In the genomic region with DNA sequence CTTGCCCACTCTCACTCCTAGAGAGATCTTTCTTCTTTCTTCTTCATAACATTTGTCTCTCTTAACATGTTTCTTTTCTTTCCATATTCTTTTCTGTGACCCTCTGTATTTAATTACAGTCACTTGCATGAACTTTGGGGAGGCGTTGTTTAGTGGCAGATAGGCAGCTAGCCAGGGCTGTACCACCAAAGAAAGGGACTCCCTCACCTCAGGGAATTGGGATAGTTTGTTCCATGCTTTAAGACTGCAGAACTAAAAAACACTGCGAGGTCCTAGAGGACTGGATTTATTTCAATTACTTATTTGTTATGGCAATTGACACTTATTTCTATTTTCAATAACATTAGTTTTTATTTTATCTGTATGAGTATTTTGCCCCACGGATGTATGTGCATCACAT, we compare ENCODE assay signal across 20 mouse cellular contexts. TPM values are rescaled to one million over a fixed set of nuclear protein-coding genes. Genes with fewer than 3 reads are reported as not detected.
DNase-seq lines count a peak whose midpoint lies in the region; ATAC-seq and TF ChIP-seq lines count a peak whose summit lies in the region.
"Had no signal": no experiment of that assay in that cellular context is flagged by ENCODE, and none has a peak within 500 bp of the region (broad histone marks: within the 10 kb centered on the region; RNA-seq: fewer than 3 reads in every experiment).

No protein-coding gene starts in this region.

- H3K4me1 ChIP-seq in heart, adult 2 months (ENCODE audit: control insufficient read depth, insufficient read depth, low read length), result no peaks in the 10 kb centered on the region
- peaks cover 4 to 9% of the 10 kb centered on the region in 2 experiments; a peak in 3 of 4 replicates for H3K4me1 ChIP-seq in MEL (ENCODE audit: control insufficient read depth in 1 of 2, insufficient read depth in 2 of 2, low read length in 2 of 2)

- DNase-seq in heart, adult 11 months, result peak; percentile 56
- no peak for DNase-seq in heart, adult 2 months
- DNase-seq in MEL (ENCODE audit: low read depth, low spot score), result peak; percentile 53
- DNase-seq: adrenal gland, adult 2 months; adrenal gland, adult 8-10 months; adrenal gland, postnatal 10 days; adrenal gland, postnatal 14 days; adrenal gland, postnatal 25 days; adrenal gland, postnatal 36 days; cerebellum, adult 11 months; cerebellum, adult 11-12 months; cerebellum, adult 18-20 months; cerebellum, adult 2 months had no signal

- no peak overlapping the region for H3K4me3 ChIP-seq in heart, adult 2 months
- H3K4me3 ChIP-seq in MEL (ENCODE audit: control insufficient read depth in 1 of 2, insufficient read depth in 1 of 2, low read depth in 2 of 2, low read length in 2 of 2), result no peak overlapping the region

- H3K27ac ChIP-seq in heart, adult 2 months, result no peak overlapping the region
- H3K27ac ChIP-seq in MEL (ENCODE audit: control insufficient read depth, low read depth, low read length), result no peak overlapping the region

- TF ChIP-seq CTCF in heart, adult 2 months (IDR thresholded peaks at IDR 0.05), result no peak
- TF ChIP-seq CTCF in MEL (IDR thresholded peaks at IDR 0.05 in 2 of 3, conservative IDR thresholded peaks at IDR 0.05 in 1 of 3; ENCODE audit: control insufficient read depth in 1 of 3, insufficient read depth in 1 of 3, low read depth in 2 of 3, low read length in 3 of 3, poor library complexity in 1 of 3, severe bottlenecking in 1 of 3), result no peak

- no peak overlapping the region for H3K9ac ChIP-seq in heart, adult 2 months (ENCODE audit: low read depth, low read length)
- H3K9ac ChIP-seq in MEL (ENCODE audit: control insufficient read depth, low read depth, low read length, poor library complexity, severe bottlenecking), result no peak overlapping the region

- intact Hi-C loops in heart, adult 2 months (cut with DNase I), result no loop called here

- no peaks in the 10 kb centered on the region for H3K36me3 ChIP-seq in heart, adult 2 months (ENCODE audit: control insufficient read depth, insufficient read depth, low read length)
- H3K36me3 ChIP-seq in MEL (ENCODE audit: control insufficient read depth in 1 of 2, insufficient read depth in 2 of 2, low read length in 2 of 2), result peaks cover 0 to 8% of the 10 kb centered on the region in 2 experiments; a peak in 2 of 4 replicates
- H3K36me3 ChIP-seq: G1E had no signal

- no peak for TF ChIP-seq EP300 in heart, adult 2 months (IDR thresholded peaks at IDR 0.05; ENCODE audit: insufficient read depth, low read depth, low read length)
- no peak for TF ChIP-seq EP300 in MEL (IDR thresholded peaks at IDR 0.05; ENCODE audit: low read depth in 1 of 2, low read length in 2 of 2)

- WGBS in heart, adult 2 months, result 75% methylated on average over 3 of the region's 3 CpGs

- ATAC-seq in erythroblast, adult 5-6 weeks (replicated peaks; ENCODE audit: low FRiP score, poor library complexity, severe bottlenecking), result no peak
- ATAC-seq: activated CD4-positive, CD25-positive, alpha-beta regulatory T cell, adult 4 months; CD4-positive, CD25-positive, alpha-beta regulatory T cell, adult 4 months; Patski had no signal

- TF ChIP-seq RAD21 in MEL (IDR thresholded peaks at IDR 0.05; ENCODE audit: low read depth, low read length), result no peak

- H3K27me3 ChIP-seq in heart, adult 2 months (ENCODE audit: control insufficient read depth, insufficient read depth, low read length), result no peaks in the 10 kb centered on the region
- H3K27me3 ChIP-seq in MEL (ENCODE audit: control insufficient read depth in 1 of 2, insufficient read depth in 2 of 2, low read length in 2 of 2), result no peaks in the 10 kb centered on the region
- H3K27me3 ChIP-seq: CH12.LX, Patski had no signal

- H3K9me3 ChIP-seq in MEL (replicated peaks; ENCODE audit: insufficient read depth, low read length), result no peaks in the 10 kb centered on the region
- H3K9me3 ChIP-seq: G1E had no signal

- no peak for TF ChIP-seq POLR2A in heart, adult 2 months (IDR thresholded peaks at IDR 0.05; ENCODE audit: insufficient read depth, low read depth, low read length)
- no peak for TF ChIP-seq POLR2A in MEL (IDR thresholded peaks at IDR 0.05; ENCODE audit: control insufficient read depth in 1 of 2, insufficient read depth in 1 of 2, low read depth in 1 of 2, low read length in 2 of 2, poor library complexity in 1 of 2)

- H3K79me2 ChIP-seq in heart, adult 2 months (replicated peaks; ENCODE audit: control insufficient read depth, insufficient read depth, low read length), result no peaks in the 10 kb centered on the region
- peaks cover 2% of the 10 kb centered on the region; the same call in 1 of the 2 replicates for H3K79me2 ChIP-seq in MEL (ENCODE audit: control insufficient read depth, insufficient read depth, low read length, poor library complexity)

TF ChIP-seq in MEL, 35 proteins besides CTCF, POLR2A, EP300 and RAD21:
- TF ChIP-seq POLR2AphosphoS5 (IDR thresholded peaks at IDR 0.05; ENCODE audit: borderline replicate concordance, low read depth, low read length) (no peak), RCOR1 (IDR thresholded peaks at IDR 0.05; ENCODE audit: low read depth, low read length) (no peak), ELF1 (IDR thresholded peaks at IDR 0.05; ENCODE audit: low read depth, low read length) (no peak)

RNA-seq across cellular contexts. Expression of a gene that starts 9.6 kb away (rescaled TPM):
- total RNA-seq in heart, adult 2 months (2021), result 10 to 100 TPM; 12.9 to 17.0 TPM
- 6.0 and 6.6 TPM in 2 replicates for polyA plus RNA-seq in heart, adult 2 months (2012; rRNA removed)
- 5.2 and 7.8 TPM in 2 replicates for total RNA-seq in MEL (2012; rRNA removed)
- 10 to 100 TPM; 27.1 to 83.9 TPM for polyA plus RNA-seq in MEL (2012; ENCODE audit: insufficient read depth in 1 of 2, insufficient read length in 2 of 2, low read depth in 1 of 2, low replicate concordance in 2 of 2, missing spikeins in 1 of 2)
- 17.3 and 23.6 TPM in 2 replicates for total RNA-seq in erythroblast, adult 5-6 weeks (2015; ENCODE audit: low replicate concordance)
- 4.5 and 4.7 TPM in 2 replicates for total RNA-seq in erythroblast, adult 5-6 weeks (2017; ENCODE audit: low replicate concordance)

RNA-seq across cellular contexts. Expression of a gene that starts 41.0 kb away (rescaled TPM):
- not detected for total RNA-seq in heart, adult 2 months (2021)
- polyA plus RNA-seq in heart, adult 2 months (2012; rRNA removed), result 0.04 TPM in 1 of 2 replicates, not detected in the other
- 0.12 and 0.29 TPM in 2 replicates for total RNA-seq in MEL (2012; rRNA removed)
- polyA plus RNA-seq in MEL (2012; ENCODE audit: insufficient read depth in 1 of 2, insufficient read length in 2 of 2, low read depth in 1 of 2, low replicate concordance in 2 of 2, missing spikeins in 1 of 2), result not detected
- total RNA-seq in erythroblast, adult 5-6 weeks (2015; ENCODE audit: low replicate concordance), result 0.38 and 0.84 TPM in 2 replicates
- total RNA-seq in erythroblast, adult 5-6 weeks (2017; ENCODE audit: low replicate concordance), result 0.17 and 1.3 TPM in 2 replicates
- total RNA-seq: adrenal gland, adult 18-20 months; adrenal gland, adult 2 months; adrenal gland, postnatal 14 days; adrenal gland, postnatal 25 days; adrenal gland, postnatal 36 days; CH12.LX had no signal
- polyA plus RNA-seq: activated CD4-positive, CD25-positive, alpha-beta regulatory T cell, adult 4 months; CD4-positive, CD25-positive, alpha-beta regulatory T cell, adult 4 months; G1E had no signal

Comparison
In these comparisons a context has a peak if more than half of its experiments do, and no peak if none do; other contexts are left out.
1. DNase-seq: peak in heart, adult 11 months (single experiment) and MEL (single experiment); none in heart, adult 2 months (0 of 2).